In genomic region chr19:29522445-29523229, GRCm38 (mm10) we compare ENCODE assay signal across 8 mouse cellular contexts. TPM values are rescaled to one million over a fixed set of nuclear protein-coding genes. Genes with fewer than 3 reads are reported as not detected.
DNase-seq lines count a peak whose midpoint lies in the region; ATAC-seq and TF ChIP-seq lines count a peak whose summit lies in the region.

No protein-coding gene starts in this region.

- peak overlapping the region; percentile 82 for H3K4me3 ChIP-seq in forebrain, postnatal 0 days (ENCODE audit: low read depth, low read length)
- H3K4me3 ChIP-seq in hindbrain, embryonic 15.5 days = peak overlapping the region; percentile 95
- peak overlapping the region; percentile 93 for H3K4me3 ChIP-seq in midbrain, embryonic 10.5 days

- H3K27me3 ChIP-seq in forebrain, postnatal 0 days (ENCODE audit: insufficient read depth, low read length) = no peaks in the 10 kb centered on the region
- H3K27me3 ChIP-seq in hindbrain, embryonic 15.5 days = no peaks in the 10 kb centered on the region
- no peaks in the 10 kb centered on the region for H3K27me3 ChIP-seq in midbrain, embryonic 10.5 days (ENCODE audit: low read depth, poor library complexity, severe bottlenecking)

- H3K4me2 ChIP-seq in forebrain, postnatal 0 days (ENCODE audit: low read depth) = peak overlapping the region; percentile 88
- H3K4me2 ChIP-seq in hindbrain, embryonic 15.5 days = peak overlapping the region; percentile 94

- peak overlapping the region; percentile 90 for H3K27ac ChIP-seq in forebrain, postnatal 0 days (ENCODE audit: low read depth, low read length)
- peak overlapping the region; percentile 95 for H3K27ac ChIP-seq in hindbrain, embryonic 15.5 days (replicated peaks)
- peak overlapping the region; percentile 96 for H3K27ac ChIP-seq in midbrain, embryonic 10.5 days (replicated peaks)

- peak; percentile 62 for DNase-seq in kidney, adult 18-20 months
- no peak for DNase-seq in kidney, adult 11 months
- DNase-seq in cerebellum, adult 11-12 months = peak; percentile 59
- peak; percentile 24 for DNase-seq in forebrain, postnatal 0 days
- peak; percentile 44 to 48 for DNase-seq in left cerebral cortex, postnatal 36 days (ENCODE audit: low spot score in 2 of 2)
- DNase-seq in midbrain, embryonic 10.5 days (ENCODE audit: low spot score) = peak; percentile 76
- DNase-seq in spleen, postnatal 4 days (ENCODE audit: low spot score in 2 of 2) = peak; percentile 50 to 84

- H3K9ac ChIP-seq in forebrain, postnatal 0 days = peak overlapping the region; percentile 78
- peak overlapping the region; percentile 93 for H3K9ac ChIP-seq in hindbrain, embryonic 15.5 days

- intact Hi-C loops in left cerebral cortex, postnatal 36 days (cut with DNase I) = loop anchor here (5.0 kb wide), 1 partner anchor 40 kb away; no protein-coding TSS in a partner anchor

- no peak for TF ChIP-seq CTCF in forebrain, postnatal 0 days (IDR thresholded peaks at IDR 0.05; ENCODE audit: low read depth)

- ATAC-seq in forebrain, postnatal 0 days = peak; percentile 72
- ATAC-seq in hindbrain, embryonic 15.5 days (ENCODE audit: low FRiP score, low read depth) = peak; percentile 84

- H3K4me1 ChIP-seq in forebrain, postnatal 0 days (ENCODE audit: insufficient read depth) = 0 out of 2 replicates have a peak, but pooled peaks cover 5% of the 10 kb centered on the region
- H3K4me1 ChIP-seq in hindbrain, embryonic 15.5 days (replicated peaks) = peaks cover 25% of the 10 kb centered on the region
- H3K4me1 ChIP-seq in midbrain, embryonic 10.5 days = peaks cover 20% of the 10 kb centered on the region

- no peaks in the 10 kb centered on the region for H3K9me3 ChIP-seq in forebrain, postnatal 0 days (ENCODE audit: low read length)
- no peaks in the 10 kb centered on the region for H3K9me3 ChIP-seq in hindbrain, embryonic 15.5 days
- no peaks in the 10 kb centered on the region for H3K9me3 ChIP-seq in midbrain, embryonic 10.5 days (replicated peaks)

- H3K36me3 ChIP-seq in forebrain, postnatal 0 days (ENCODE audit: insufficient read depth) = no peaks in the 10 kb centered on the region
- H3K36me3 ChIP-seq in hindbrain, embryonic 15.5 days = no peaks in the 10 kb centered on the region
- no peaks in the 10 kb centered on the region for H3K36me3 ChIP-seq in midbrain, embryonic 10.5 days

- WGBS in forebrain, postnatal 0 days = 3% methylated on average over 90 of the region's 92 CpGs
- under 1% methylated on average over 91 of the region's 92 CpGs for WGBS in hindbrain, embryonic 15.5 days
- WGBS in midbrain, embryonic 10.5 days = under 1% methylated on average over 86 of the region's 92 CpGs

RNA-seq across cellular contexts. Expression of gene Ric1, which starts 0.6 kb away (rescaled TPM):
- total RNA-seq in forebrain, postnatal 0 days (2014; rRNA removed) = 35.0 and 38.0 TPM in 2 replicates
- 7.9 and 10.4 TPM in 2 replicates for polyA plus RNA-seq in forebrain, postnatal 0 days (2015; fragmentation: Nextera tagmentation; extraction: Ambion mirVana)
- 12.0 and 12.2 TPM in 2 replicates for polyA plus RNA-seq in hindbrain, embryonic 15.5 days (2015; fragmentation: Nextera tagmentation; extraction: Ambion mirVana)
- 10 to 100 TPM; 32.2 to 37.9 TPM for total RNA-seq in left cerebral cortex, postnatal 36 days (2021)
- polyA plus RNA-seq in midbrain, embryonic 10.5 days (2016; fragmentation: Nextera tagmentation; extraction: Ambion mirVana) = 9.8 and 10.2 TPM in 2 replicates
